Mouse (Mus musculus): ENCODE data around the gene Cpa4.

DNA sequence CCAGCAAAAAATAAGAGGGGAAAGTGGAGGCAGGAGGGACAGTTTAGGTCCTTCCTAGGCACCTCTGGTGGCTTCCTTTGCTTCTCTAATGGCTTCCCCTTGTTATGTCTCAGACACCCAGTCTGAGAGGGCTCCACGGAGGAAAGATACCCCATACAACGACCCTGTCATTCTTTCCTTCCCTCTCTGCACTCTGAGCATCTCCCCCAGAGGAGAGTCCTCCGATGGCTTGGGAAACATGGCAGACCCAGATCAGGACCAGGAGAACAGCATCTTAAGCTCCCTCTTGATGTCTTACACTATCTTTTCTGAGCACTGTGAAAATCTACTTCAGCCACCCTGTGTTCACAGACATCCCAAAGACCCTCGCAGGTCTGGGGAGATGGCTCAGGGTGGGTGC, 47.6 kb downstream of the Cpa4 start:
- TF ChIP-seq CTCF (IDR thresholded peaks at IDR 0.05; ENCODE audit: low read depth) (no peak), EP300 (IDR thresholded peaks at IDR 0.05; ENCODE audit: low read depth) (no peak)

Measured in liver, postnatal 0 days (tissue).